Mouse (Mus musculus): ENCODE data around the gene Tex46.

- no peak for TF ChIP-seq CTCF (conservative IDR thresholded peaks at IDR 0.05 in 1 of 2, IDR thresholded peaks at IDR 0.05 in 1 of 2; ENCODE audit: low read depth in 2 of 2, low read length in 2 of 2)
- TF ChIP-seq MAFK (IDR thresholded peaks at IDR 0.05; ENCODE audit: insufficient replicate concordance, low read length), result no peak
- TF ChIP-seq ELF1 (IDR thresholded peaks at IDR 0.05; ENCODE audit: low read depth, low read length), result no peak
- no peak for TF ChIP-seq TBP (conservative IDR thresholded peaks at IDR 0.05; ENCODE audit: low read depth, low read length)
- no peak for TF ChIP-seq POLR2A (IDR thresholded peaks at IDR 0.05; ENCODE audit: low read depth, low read length)
- TF ChIP-seq HCFC1 (IDR thresholded peaks at IDR 0.05; ENCODE audit: low read depth, low read length), result no peak
- no peak for TF ChIP-seq KAT2A (IDR thresholded peaks at IDR 0.05; ENCODE audit: insufficient replicate concordance, low read length)
- no peak for TF ChIP-seq JUN (IDR thresholded peaks at IDR 0.05; ENCODE audit: insufficient read depth, low read depth, low read length)
- no peak for TF ChIP-seq POLR2AphosphoS2 (IDR thresholded peaks at IDR 0.05; ENCODE audit: low read depth, low read length)
These were observed 43.5 kb downstream of the Tex46 start for GRCm38 (mm10) chr4:136653692-136654234.

Measured in CH12.LX (cell line).